Mouse (Mus musculus): ENCODE results near the gene Nfia.

Gene Nfia

GRCm38 (mm10) chr4:97816001-97816400 lies 43.5 kb downstream of the Nfia start:
- DNase-seq (ENCODE audit: low read depth, low spot score) = no peak

- no peak for DNase-seq (ENCODE audit: low read depth, low spot score)
Observed at GRCm38 (mm10) chr4:97816753-97817152, 44.2 kb downstream of the Nfia start.

GRCm38 (mm10) chr4:97817741-97818140 lies 45.2 kb downstream of the Nfia start:
- DNase-seq (ENCODE audit: low read depth, low spot score) = no peak

DNA sequence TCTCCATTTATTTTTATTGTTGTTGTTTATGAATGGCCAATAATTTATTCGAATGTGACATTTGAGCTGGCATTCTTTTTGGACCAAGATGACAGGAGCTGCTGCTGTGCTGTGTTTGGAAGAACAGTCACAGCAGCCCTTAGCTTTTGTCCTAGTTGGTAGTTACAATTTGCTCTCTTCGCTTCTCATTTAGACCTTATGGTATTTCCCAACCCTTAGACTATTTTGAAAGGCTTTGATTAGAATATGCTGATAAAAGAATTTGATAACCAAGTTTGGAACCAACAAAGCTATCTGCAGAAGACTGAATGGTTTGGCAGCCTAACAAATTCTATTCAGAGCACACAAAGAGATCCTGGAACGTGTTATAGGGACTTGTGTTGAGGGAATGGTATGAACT lies 46.0 kb downstream of the Nfia start:
- no peak for DNase-seq (ENCODE audit: low read depth, low spot score)

GRCm38 (mm10) chr4:97819101-97819500 lies 46.6 kb downstream of the Nfia start:
- no peak for DNase-seq (ENCODE audit: low read depth, low spot score)

- DNase-seq (ENCODE audit: low read depth, low spot score) = no peak
Observed at GRCm38 (mm10) chr4:97820474-97821259, 48.1 kb downstream of the Nfia start.

- DNase-seq (ENCODE audit: low read depth, low spot score) = no peak
Observed at GRCm38 (mm10) chr4:97821556-97822251, 49.2 kb downstream of the Nfia start.

DNA sequence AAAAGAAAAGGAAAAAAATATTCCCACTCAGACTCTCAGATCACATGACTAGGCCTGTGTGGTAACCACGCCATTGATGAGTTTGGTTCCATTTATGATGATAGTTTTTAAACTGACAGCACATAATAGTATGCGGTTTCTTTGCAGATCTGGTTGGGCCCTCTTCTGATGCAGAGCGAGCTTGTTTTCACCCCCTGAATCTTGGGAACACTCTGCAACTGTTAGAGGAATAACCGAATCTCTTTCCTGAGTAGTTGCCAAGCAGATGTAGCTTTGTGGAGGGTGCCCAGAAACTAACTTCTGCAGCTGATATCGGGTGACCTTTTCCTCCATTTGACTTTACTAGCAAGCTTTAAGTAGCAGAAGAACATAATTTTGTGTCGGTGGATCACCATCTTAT lies 51.0 kb downstream of the Nfia start:
- no peak for DNase-seq (ENCODE audit: low read depth, low spot score)

GRCm38 (mm10) chr4:97824451-97824850 lies 51.9 kb downstream of the Nfia start:
- no peak for DNase-seq (ENCODE audit: low read depth, low spot score)

GRCm38 (mm10) chr4:97825432-97825831 lies 52.9 kb downstream of the Nfia start:
- no peak for DNase-seq (ENCODE audit: low read depth, low spot score)

DNA sequence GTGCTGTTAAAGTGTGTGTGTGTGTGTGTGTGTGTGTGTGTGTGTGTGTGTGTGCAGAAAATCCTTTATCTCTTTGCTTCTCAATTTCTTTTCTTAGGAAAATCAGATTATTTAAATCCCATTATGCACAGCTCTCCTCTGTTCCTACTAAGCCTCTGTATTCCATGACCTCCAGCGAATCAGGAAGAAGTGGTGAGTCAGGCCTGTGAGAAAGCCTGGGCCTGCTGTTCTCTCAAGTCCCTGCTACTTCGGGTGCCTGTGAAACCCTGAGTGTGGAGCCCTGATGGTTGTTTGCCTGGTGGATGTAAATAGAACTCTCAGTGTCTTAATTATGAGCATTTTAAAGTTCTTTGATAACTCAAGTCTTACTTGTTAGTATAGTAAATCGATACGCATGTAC lies 53.3 kb downstream of the Nfia start:
- no peak for DNase-seq (ENCODE audit: low read depth, low spot score)

DNA sequence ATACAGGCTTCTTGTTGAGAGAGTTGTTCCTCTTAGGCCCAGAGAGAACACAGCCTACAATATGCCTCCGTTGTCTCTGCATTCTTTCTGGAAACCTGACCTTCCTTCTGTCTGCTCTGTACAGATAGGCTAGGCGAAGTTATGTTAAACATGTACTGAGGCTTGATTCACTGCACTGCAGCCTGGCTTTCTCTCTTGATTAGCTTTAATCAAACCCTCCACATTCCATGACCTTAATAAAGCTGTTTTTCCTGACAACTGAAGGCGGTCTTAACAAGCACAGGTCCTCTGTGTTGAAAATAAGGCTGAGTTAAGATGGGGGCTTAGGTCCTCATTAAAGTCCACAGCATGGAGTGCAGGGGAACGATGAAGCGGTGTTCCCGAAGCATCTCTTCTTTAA lies 54.6 kb downstream of the Nfia start:
- DNase-seq (ENCODE audit: low read depth, low spot score) = no peak

GRCm38 (mm10) chr4:97828579-97828978 lies 56.0 kb downstream of the Nfia start:
- no peak for DNase-seq (ENCODE audit: low read depth, low spot score)

DNA sequence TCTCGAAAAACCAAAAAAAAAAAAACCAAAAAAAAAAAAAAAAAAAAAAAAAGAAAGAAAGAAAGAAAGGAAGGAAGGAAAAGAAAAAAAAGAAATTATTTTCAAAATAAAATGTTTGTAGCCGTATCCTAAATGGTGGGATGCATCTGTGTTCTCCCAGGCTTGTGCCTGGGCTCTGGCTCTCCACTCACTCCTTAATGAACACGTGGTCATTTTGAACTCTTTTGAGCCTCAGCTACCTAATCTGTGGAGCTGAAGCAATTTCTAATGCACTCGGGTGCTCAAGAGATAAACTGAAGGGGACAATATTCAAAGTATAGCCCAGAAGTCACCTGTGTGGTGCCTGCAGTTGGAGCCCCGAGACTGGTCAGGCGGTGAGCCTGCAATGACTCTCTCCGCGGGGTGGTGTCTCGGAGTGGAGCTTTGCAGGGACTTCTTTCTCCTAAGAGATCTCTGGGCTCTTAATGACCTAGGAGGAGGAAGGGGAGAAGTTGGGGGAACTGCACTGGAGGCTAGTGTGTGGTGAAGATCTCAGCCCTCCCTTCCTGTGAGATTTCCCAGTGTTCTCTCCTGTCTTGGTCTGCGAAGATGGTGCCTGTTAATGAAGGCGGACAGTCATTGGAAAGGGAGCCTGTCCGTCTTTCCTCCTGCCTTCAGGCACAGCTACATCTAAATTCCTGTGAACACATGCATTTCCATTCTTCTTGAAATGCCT lies 57.0 kb downstream of the Nfia start:
- no peak for DNase-seq (ENCODE audit: low read depth, low spot score)

- no peak for DNase-seq (ENCODE audit: low read depth, low spot score)
Observed at GRCm38 (mm10) chr4:97830051-97830853, 57.7 kb downstream of the Nfia start.

GRCm38 (mm10) chr4:97830935-97831608 lies 58.5 kb downstream of the Nfia start:
- DNase-seq (ENCODE audit: low read depth, low spot score) = no peak

DNA sequence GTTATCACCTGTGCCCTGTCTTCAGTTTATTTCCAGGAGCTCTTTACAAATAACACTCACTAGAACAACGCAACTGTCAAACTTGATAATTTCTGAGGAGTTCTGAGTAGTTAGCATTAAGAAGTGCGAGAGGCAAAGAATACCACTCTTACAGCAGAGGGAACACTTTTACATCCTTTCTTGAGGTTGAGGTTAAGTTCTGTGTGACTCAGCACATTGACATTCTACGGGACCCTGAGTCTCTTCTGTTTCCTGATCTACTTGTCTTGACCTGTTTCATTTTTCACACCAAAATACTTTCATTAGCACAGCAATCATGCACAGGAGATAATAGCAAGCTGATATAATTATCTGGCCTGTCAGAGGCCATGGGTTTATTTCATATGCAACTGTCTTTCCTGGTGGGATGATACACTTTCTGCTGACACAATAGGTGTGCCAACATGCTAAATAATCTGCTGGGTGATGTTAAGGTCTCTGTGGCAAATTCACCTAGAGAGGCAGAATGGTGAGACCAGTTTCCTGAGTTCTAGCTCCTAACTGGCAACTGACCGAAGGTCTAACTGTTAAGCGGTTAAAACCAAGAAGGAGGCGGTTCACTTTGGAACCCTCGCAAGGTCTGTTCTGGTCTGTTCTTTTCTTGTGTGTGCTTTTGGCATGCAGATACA lies 59.2 kb downstream of the Nfia start:
- DNase-seq (ENCODE audit: low read depth, low spot score) = no peak

GRCm38 (mm10) chr4:97832279-97832640 lies 59.7 kb downstream of the Nfia start:
- no peak for DNase-seq (ENCODE audit: low read depth, low spot score)

- DNase-seq (ENCODE audit: low read depth, low spot score) = no peak
Observed at GRCm38 (mm10) chr4:97836812-97837211, 64.3 kb downstream of the Nfia start.

- no peak for DNase-seq (ENCODE audit: low read depth, low spot score)
Observed at GRCm38 (mm10) chr4:97837724-97838123, 65.2 kb downstream of the Nfia start.

- no peak for DNase-seq (ENCODE audit: low read depth, low spot score)
Observed at GRCm38 (mm10) chr4:97838651-97839050, 66.1 kb downstream of the Nfia start.

Data from CD4-positive helper T cell, adult 2 months (primary cell).